Mouse (Mus musculus): ENCODE data around the gene Tbc1d24.

GRCm38 (mm10) chr17:24205908-24206361 lies 573 bp upstream of the Tbc1d24 start:
- no peak for TF ChIP-seq CTCF (IDR thresholded peaks at IDR 0.05; ENCODE audit: borderline replicate concordance, insufficient read depth, low read length)
- no peak; the same call in 1 of the 2 replicates for TF ChIP-seq POLR2A (IDR thresholded peaks at IDR 0.05; ENCODE audit: low read depth, low read length)

All from embryonic fibroblast, embryonic 13.5 days (primary cell).